Mouse (Mus musculus) heart, adult 2 months (tissue): ENCODE data around the gene Zdhhc4. TPM values are rescaled to one million over a fixed set of nuclear protein-coding genes. Genes with fewer than 3 reads are reported as not detected.

Experiments used
- DNase-seq, 2 experiments: peaks; one replicate each; pipeline ENCODE4 v3.0.0; 2021
- H3K27ac ChIP-seq: fragments of 200-600 bp; 2 replicates; pipeline ENCODE4 v1.8.1; 2022
- H3K27me3 ChIP-seq: fragments of 200-500 bp; 2 replicates; pipeline ENCODE4 v1.6.1; 2012; ENCODE audit warnings: mild to moderate bottlenecking, low read length, inconsistent platforms, mixed read lengths; ENCODE audit not compliant: control insufficient read depth, insufficient read depth
- H3K36me3 ChIP-seq: fragments of 200-500 bp; 2 replicates; pipeline ENCODE4 v1.6.1; 2012; ENCODE audit warnings: low read length, inconsistent platforms; ENCODE audit not compliant: control insufficient read depth, insufficient read depth
- H3K4me1 ChIP-seq: fragments of 200-500 bp; 2 replicates; pipeline ENCODE4 v1.6.1; 2011; ENCODE audit warnings: low read length; ENCODE audit not compliant: control insufficient read depth, insufficient read depth
- H3K4me3 ChIP-seq: fragments of 200-600 bp; 2 replicates; pipeline ENCODE4 v1.8.1; 2022
- H3K79me2 ChIP-seq: fragments of 200-500 bp; replicated peaks from 2 replicates; pipeline ENCODE4 v1.6.1; 2012; ENCODE audit warnings: mild to moderate bottlenecking, inconsistent platforms, low read length, moderate library complexity, mixed read lengths; ENCODE audit not compliant: control insufficient read depth, insufficient read depth
- H3K9ac ChIP-seq: fragments of 200-500 bp; 2 replicates; pipeline ENCODE4 v1.6.1; 2012; ENCODE audit warnings: low read depth, mild to moderate bottlenecking, control low read depth, inconsistent platforms, low read length, mixed read lengths
- CTCF ChIP-seq: fragments of 200-600 bp; IDR thresholded peaks from 2 replicates; pipeline ENCODE4 v1.8.1; 2022; ENCODE audit warnings: antibody characterized with exemption, mild to moderate bottlenecking, moderate library complexity
- EP300 ChIP-seq: fragments of 200-500 bp; IDR thresholded peaks from 2 replicates; pipeline ENCODE4 v1.6.1; 2011; ENCODE audit warnings: low read depth, low read length, control low read depth; ENCODE audit not compliant: insufficient read depth
- POLR2A ChIP-seq: fragments of 200-500 bp; IDR thresholded peaks from 2 replicates; pipeline ENCODE4 v1.6.1; 2011; ENCODE audit warnings: mild to moderate bottlenecking, low read depth, low read length, control low read depth; ENCODE audit not compliant: insufficient read depth
- WGBS: fragments of 180-500 bp; shearing (Covaris S2); methylation state at CpG from one replicate; pipeline ENCODE4 v1.1.7; 2018; 5-methylcytosine and 5-hydroxymethylcytosine counted together
- intact Hi-C: fragments of 180-260 bp; cut with DNase I; formaldehyde crosslinking; loops from one replicate; pipeline ENCODE4 v1.15.1; 2025
- polyA plus RNA-seq: library from polyadenylated mRNA; depleted of rRNA; stranded (reverse); fragments of >200 nt; gene quantifications from 2 replicates; pipeline ENCODE4 v1.2.3, GENCODE M21; 2012
- total RNA-seq, 2 experiments: library from RNA; stranded (reverse); gene quantifications; 2 replicates each; pipeline ENCODE4 v1.2.3; 2021

The Zdhhc4 gene
- total and polyA plus RNA-seq, 3 experiments, result 26.6 to 48.4 (median 26.7) TPM

DNA sequence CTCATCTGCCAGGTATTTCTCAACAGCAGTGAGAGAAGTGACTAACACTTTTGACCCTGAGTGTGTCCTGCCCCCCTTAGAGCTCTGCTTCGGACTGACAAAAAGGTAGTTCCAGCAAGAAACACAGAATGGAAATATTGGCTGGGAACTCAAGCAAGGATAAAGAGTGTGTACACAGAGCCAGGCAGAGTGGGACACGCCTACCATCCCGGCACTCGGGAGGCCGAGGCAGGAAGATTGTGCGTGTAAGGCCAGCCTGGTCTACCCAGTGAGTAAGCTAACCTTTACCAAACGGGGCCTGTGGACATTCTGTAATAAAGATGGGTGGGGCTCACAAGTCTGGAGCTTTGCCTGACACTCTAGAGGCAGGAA lies 6.0 kb upstream of the Zdhhc4 start:
- TF ChIP-seq EP300 (no peak), CTCF (no peak)
- 48% methylated on average over 7 of the region's 7 CpGs for WGBS
- Histone ChIP-seq H3K9ac (no peak overlapping the region), H3K4me3 (no peak overlapping the region), H3K79me2 (no peaks in the 10 kb centered on the region), H3K36me3 (no peaks in the 10 kb centered on the region), H3K27me3 (no peaks in the 10 kb centered on the region), H3K27ac (no peak overlapping the region), H3K4me1 (no peaks in the 10 kb centered on the region)
- no peak for DNase-seq
- intact Hi-C loops, result no loop called here

DNA sequence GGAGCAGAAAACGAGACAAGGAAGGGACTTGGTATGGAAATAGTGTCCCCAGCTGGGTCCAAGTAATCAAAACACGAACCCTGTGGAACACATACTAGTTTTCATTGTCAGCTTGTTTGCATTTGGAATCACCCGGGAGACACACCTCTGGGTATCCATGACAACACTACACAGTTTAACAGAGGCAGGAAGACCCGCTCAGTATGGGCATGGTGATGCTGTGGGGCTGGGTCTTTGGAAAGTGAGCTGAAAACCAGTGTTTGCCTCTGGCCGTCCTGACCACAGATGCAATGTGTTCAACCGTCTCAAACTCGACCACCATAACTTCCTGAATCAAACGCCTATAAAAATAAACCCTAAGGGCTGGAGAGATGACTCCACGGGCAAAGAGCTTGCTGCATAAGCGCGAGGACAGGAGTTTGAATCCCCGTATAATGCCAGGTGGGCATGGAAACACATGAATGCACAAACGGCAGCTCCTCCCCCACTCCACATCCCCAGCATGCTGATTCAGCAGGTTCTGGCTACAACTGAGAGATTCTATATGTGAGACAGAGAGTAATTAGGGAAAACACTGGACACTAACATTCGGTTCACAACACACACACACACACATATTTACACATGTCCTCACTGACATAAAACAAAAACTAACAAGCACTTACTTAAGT lies 5.5 kb upstream of the Zdhhc4 start:
- H3K27ac ChIP-seq, result no peak overlapping the region
- no peak for DNase-seq
- 58% methylated on average over 14 of the region's 14 CpGs for WGBS
- intact Hi-C loops, result loop anchor here (5.0 kb wide), 3 partner anchors 68 to 213 kb away; partner anchors contain the start of gene Kdelr2
- TF ChIP-seq EP300, result no peak
- no peak for TF ChIP-seq CTCF
- TF ChIP-seq POLR2A, result no peak
- no peak overlapping the region; the same call in 1 of the 2 replicates for H3K9ac ChIP-seq
- no peaks in the 10 kb centered on the region for H3K27me3 ChIP-seq
- H3K79me2 ChIP-seq, result no peaks in the 10 kb centered on the region
- H3K4me3 ChIP-seq, result no peak overlapping the region
- H3K4me1 ChIP-seq, result no peaks in the 10 kb centered on the region; the same call in 1 of the 2 replicates
- no peaks in the 10 kb centered on the region for H3K36me3 ChIP-seq

DNA sequence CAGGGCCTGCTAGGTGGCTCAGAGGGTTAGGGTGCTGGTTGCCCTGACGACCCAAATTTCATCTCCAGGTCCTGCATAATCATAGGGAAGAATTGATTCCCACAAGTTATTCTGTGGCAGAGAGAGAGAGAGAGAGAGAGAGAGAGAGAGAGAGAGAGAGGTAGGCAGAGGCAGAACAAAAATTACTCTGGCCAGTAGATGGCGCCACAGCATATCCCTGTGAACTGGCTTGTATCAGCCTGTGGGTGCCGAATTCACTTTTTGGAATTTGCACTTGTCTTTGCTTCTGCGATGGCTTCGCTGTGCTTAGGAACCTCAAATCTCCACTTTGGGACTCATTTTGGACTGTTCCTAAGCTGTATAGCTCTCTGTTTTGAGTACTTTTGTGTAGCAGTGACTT lies 4.8 kb upstream of the Zdhhc4 start:
- TF ChIP-seq CTCF (peak; percentile 82), POLR2A (no peak)
- Histone ChIP-seq H3K4me3 (no peak overlapping the region), H3K79me2 (no peaks in the 10 kb centered on the region), H3K9ac (peak overlapping the region; percentile 56), H3K27me3 (no peaks in the 10 kb centered on the region), H3K36me3 (no peaks in the 10 kb centered on the region), H3K4me1 (no peaks in the 10 kb centered on the region; the same call in 1 of the 2 replicates), H3K27ac (no peak overlapping the region)
- peak; percentile 56 to 74 for DNase-seq
- intact Hi-C loops, result loop anchor here (5.0 kb wide), 3 partner anchors 68 to 213 kb away; partner anchors contain the start of gene Kdelr2
- WGBS, result 7% methylated on average over 5 of the region's 5 CpGs

DNA sequence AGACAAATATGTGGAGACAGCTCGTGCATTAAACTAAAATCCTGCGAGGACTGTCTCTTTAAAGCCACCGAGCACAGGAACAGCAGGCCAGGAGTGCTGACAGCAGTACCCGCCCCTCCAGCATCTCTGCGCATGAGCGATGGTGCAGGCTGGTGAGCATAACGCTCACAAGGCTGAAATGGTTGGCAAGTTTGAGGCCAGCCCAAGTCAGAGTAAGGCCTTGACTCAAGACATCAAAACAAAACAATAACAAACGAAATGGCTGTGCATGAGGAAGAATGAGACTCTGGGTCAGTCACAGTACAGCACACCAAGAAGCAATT lies 11.8 kb downstream of the Zdhhc4 start:
- Histone ChIP-seq H3K9ac (no peak overlapping the region), H3K36me3 (peaks cover 2% of the 10 kb centered on the region; the same call in 1 of the 2 replicates), H3K27me3 (no peaks in the 10 kb centered on the region), H3K4me3 (no peak overlapping the region), H3K27ac (no peak overlapping the region), H3K79me2 (no peaks in the 10 kb centered on the region), H3K4me1 (peaks cover 7% of the 10 kb centered on the region)
- 86% methylated on average over 8 of the region's 8 CpGs for WGBS
- intact Hi-C loops, result no loop called here
- TF ChIP-seq CTCF (no peak), EP300 (no peak), POLR2A (no peak)
- no peak for DNase-seq

DNA sequence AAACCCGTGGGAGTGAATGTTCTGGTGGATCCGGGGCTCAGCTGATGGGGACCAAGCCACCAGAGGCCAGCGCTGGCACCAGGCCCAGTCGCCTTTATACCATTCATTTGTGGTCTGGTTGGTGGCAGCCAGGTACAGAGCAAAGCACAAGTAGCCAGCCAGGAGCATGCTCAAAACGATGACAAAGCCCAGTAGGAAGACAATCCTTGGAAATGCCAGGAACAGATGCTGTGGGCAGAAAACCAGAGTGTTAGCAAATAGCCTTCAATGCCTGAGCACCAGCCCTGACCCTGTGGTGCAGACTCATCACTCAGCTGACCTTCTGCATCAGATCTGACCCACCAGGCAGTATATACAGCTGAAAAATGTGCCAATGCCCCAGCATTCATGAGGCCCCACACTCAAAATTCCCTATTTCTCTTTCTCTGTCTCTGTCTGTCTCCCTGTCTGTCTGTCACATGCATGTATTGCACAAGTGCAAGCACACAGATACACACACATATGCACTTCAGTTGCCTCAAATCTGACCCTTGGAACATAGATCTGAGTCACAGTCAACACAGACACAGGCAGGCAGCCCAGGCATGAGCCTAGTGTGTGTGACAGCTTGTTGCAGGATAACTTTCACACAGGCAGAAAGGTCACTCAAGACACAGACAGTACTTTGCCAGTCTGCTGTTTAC lies 12.3 kb downstream of the Zdhhc4 start:
- H3K79me2 ChIP-seq, result peaks cover 3% of the 10 kb centered on the region; the same call in 1 of the 2 replicates
- peaks cover 2% of the 10 kb centered on the region; the same call in 1 of the 2 replicates for H3K36me3 ChIP-seq
- peaks cover 7% of the 10 kb centered on the region for H3K4me1 ChIP-seq
- H3K9ac ChIP-seq, result no peak overlapping the region
- intact Hi-C loops, result no loop called here
- 83% methylated on average over 5 of the region's 5 CpGs for WGBS
- no peaks in the 10 kb centered on the region for H3K27me3 ChIP-seq
- TF ChIP-seq CTCF (no peak), EP300 (no peak), POLR2A (no peak)
- no peak for DNase-seq
- H3K27ac ChIP-seq, result no peak overlapping the region
- no peak overlapping the region for H3K4me3 ChIP-seq

DNA sequence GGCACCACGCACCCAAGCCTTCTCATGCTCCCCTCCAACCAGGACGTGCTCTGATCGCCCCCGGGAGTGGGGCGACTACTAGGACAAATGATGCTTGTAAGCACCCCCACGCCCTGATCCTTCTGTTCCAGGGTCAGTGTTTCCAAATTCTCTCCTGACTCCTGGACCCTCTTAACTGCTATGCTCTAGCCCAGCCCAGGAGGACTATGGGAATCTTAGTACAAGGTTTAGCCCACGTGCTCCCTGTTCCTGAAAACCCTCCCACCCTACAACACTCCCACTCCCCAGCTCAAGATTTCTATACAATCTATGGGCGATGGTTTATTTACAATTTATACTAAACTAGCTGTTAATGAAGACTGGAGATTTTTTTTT lies 13.6 kb downstream of the Zdhhc4 start:
- no peak for DNase-seq
- Histone ChIP-seq H3K9ac (0 out of 2 replicates have a peak overlapping the region, but pooled peaks have one; percentile 46), H3K27ac (no peak overlapping the region), H3K4me1 (peaks cover 7% of the 10 kb centered on the region), H3K36me3 (peaks cover 2% of the 10 kb centered on the region; the same call in 1 of the 2 replicates), H3K4me3 (peak overlapping the region; percentile 9; the same call in 1 of the 2 replicates), H3K79me2 (peaks cover 3% of the 10 kb centered on the region; the same call in 1 of the 2 replicates), H3K27me3 (no peaks in the 10 kb centered on the region)
- TF ChIP-seq CTCF (no peak), EP300 (no peak), POLR2A (no peak)
- intact Hi-C loops, result loop anchor here (1.0 kb wide), 2 partner anchors 14 to 135 kb away; partner anchors contain the start of genes Rbak and Zdhhc4
- WGBS, result 22% methylated on average over 8 of the region's 8 CpGs
